Mouse (Mus musculus) embryonic facial prominence, embryonic 15.5 days (tissue): ENCODE data around the gene Exoc6. TPM values are rescaled to one million over a fixed set of nuclear protein-coding genes. Genes with fewer than 3 reads are reported as not detected.
"Not testable (repeated sequence)": the region's sequence is repeated elsewhere in the genome, so short reads cannot be mapped to it uniquely, and the experiment has no call there.

Experiments used
- ATAC-seq: fragments of 200-750 bp; cut with Nextera tagmentation; 2 replicates; pipeline ENCODE4 v1.8.0; 2017; ENCODE audit warnings: low read depth, moderate TSS enrichment; ENCODE audit not compliant: insufficient number of reproducible peaks, low FRiP score, low TSS enrichment
- H3K27ac ChIP-seq: fragments of 300-500 bp; sonication (generic); replicated peaks from 2 replicates; pipeline ENCODE4 v1.5.1; 2015; ENCODE audit warnings: mild to moderate bottlenecking, inconsistent platforms
- H3K27me3 ChIP-seq: fragments of 300-500 bp; sonication (generic); 2 replicates; pipeline ENCODE4 v1.6.1; 2015; ENCODE audit warnings: inconsistent platforms
- H3K36me3 ChIP-seq: fragments of 300-500 bp; sonication (generic); 2 replicates; pipeline ENCODE4 v1.6.1; 2015; ENCODE audit warnings: mild to moderate bottlenecking, inconsistent platforms
- H3K4me1 ChIP-seq: fragments of 300-500 bp; sonication (generic); 2 replicates; pipeline ENCODE4 v1.6.1; 2015; ENCODE audit warnings: inconsistent platforms
- H3K4me2 ChIP-seq: fragments of 300-500 bp; sonication (generic); replicated peaks from 2 replicates; pipeline ENCODE4 v1.6.1; 2015; ENCODE audit warnings: mild to moderate bottlenecking, inconsistent platforms
- H3K4me3 ChIP-seq: fragments of 300-500 bp; sonication (generic); replicated peaks from 2 replicates; pipeline ENCODE4 v1.5.1; 2015; ENCODE audit warnings: mild to moderate bottlenecking, inconsistent platforms
- H3K9ac ChIP-seq: fragments of 300-500 bp; sonication (generic); 2 replicates; pipeline ENCODE4 v1.6.1; 2015; ENCODE audit warnings: inconsistent platforms
- H3K9me3 ChIP-seq: fragments of 300-500 bp; sonication (generic); replicated peaks from 2 replicates; pipeline ENCODE4 v1.6.1; 2016; ENCODE audit warnings: inconsistent platforms
- WGBS: fragments of 180-500 bp; shearing (Covaris S2); methylation state at CpG from one replicate; pipeline ENCODE4 v1.1.7; 2015; 5-methylcytosine and 5-hydroxymethylcytosine counted together
- polyA plus RNA-seq: library from polyadenylated mRNA; unstranded; fragments of >200 nt; fragmentation: Nextera tagmentation; extraction: Ambion mirVana; gene quantifications from 2 replicates; pipeline ENCODE4 v1.2.1, GENCODE M21; 2015

Exoc6 gene
- polyA plus RNA-seq, 1 experiment from 2014 or later, result 7.8 TPM

- no peaks in the 10 kb centered on the region for H3K36me3 ChIP-seq
- no peak overlapping the region for H3K4me3 ChIP-seq
- no peak for ATAC-seq
- no peak overlapping the region for H3K9ac ChIP-seq
- WGBS, result 55% methylated on average over 13 of the region's 13 CpGs
- H3K4me2 ChIP-seq, result no peak overlapping the region
- no peak overlapping the region for H3K27ac ChIP-seq
- no peaks in the 10 kb centered on the region for H3K4me1 ChIP-seq
- no peaks in the 10 kb centered on the region for H3K9me3 ChIP-seq
- peaks cover 14% of the 10 kb centered on the region; the same call in 1 of the 2 replicates for H3K27me3 ChIP-seq
These were observed 6.5 kb upstream of the Exoc6 start for GRCm38 (mm10) chr19:37543537-37544326.

DNA sequence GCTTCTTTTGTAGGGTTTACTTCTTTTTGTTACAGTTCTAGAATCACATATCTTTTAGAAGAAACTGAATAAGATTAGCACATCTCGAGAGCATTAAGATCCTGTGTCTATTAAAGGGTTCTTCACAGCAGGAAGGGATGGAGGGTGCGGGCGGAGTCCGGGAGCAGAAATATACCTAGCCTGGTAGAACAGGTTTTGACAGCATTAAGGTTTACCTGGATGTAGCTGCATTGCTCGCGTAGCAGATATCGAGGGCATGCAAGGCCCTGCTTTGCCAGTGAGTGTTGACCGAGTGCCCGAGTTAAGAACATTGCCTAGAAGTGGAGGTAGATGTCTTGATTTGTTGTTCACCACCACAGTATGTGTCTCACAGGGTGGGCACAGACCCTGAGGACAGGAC lies 5.7 kb upstream of the Exoc6 start:
- Histone ChIP-seq H3K9ac (no peak overlapping the region), H3K27me3 (peaks cover 15% of the 10 kb centered on the region; the same call in 1 of the 2 replicates), H3K4me3 (no peak overlapping the region), H3K36me3 (no peaks in the 10 kb centered on the region), H3K9me3 (no peaks in the 10 kb centered on the region), H3K4me2 (no peak overlapping the region), H3K27ac (no peak overlapping the region), H3K4me1 (no peaks in the 10 kb centered on the region)
- no peak for ATAC-seq
- 77% methylated on average over 9 of the region's 9 CpGs for WGBS

DNA sequence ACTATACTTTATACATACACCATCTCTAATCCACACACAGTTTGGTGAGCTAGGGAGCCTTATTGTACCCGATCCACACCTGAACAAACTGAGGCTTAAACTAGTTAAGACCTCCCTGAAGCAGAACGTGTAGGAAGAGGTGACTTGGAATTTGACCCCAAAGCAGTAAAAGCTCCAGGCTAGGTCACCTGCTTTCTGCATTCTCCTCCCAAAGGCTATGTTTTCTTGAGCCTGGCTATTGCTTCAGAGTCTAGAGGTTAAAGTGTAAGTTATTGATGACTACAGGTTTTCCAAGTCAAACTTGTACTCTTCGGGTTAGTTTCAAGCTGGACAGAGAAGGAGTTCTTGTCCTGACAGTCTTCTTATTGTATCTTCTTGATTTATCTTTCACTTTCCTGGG lies 5.0 kb upstream of the Exoc6 start:
- Histone ChIP-seq H3K27ac (no peak overlapping the region), H3K4me3 (no peak overlapping the region), H3K9me3 (no peaks in the 10 kb centered on the region), H3K27me3 (peaks cover 15% of the 10 kb centered on the region; the same call in 1 of the 2 replicates), H3K4me1 (peaks cover 3% of the 10 kb centered on the region; the same call in 1 of the 2 replicates), H3K36me3 (no peaks in the 10 kb centered on the region), H3K4me2 (no peak overlapping the region), H3K9ac (no peak overlapping the region)
- WGBS, result 64% methylated on average over 3 of the region's 3 CpGs
- no peak for ATAC-seq

DNA sequence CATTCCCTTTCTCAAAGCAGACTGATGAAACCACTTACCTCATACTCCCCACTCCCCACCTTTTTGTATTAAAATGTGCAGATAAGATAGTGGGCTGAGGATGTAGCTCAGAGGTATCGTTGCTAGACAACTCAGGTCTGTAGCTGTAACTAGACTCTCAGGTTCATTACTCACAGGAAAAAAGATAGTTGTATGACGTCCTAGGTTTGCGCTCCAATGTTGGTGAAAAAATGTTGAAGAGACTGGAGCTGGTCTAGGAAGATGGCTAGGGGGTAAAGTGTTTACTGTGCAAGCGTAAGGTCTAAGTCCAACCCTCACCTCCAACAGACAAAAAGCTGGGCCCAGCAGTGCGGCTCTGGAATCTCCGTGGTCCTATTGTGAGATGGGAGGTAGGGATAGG lies 4.5 kb upstream of the Exoc6 start:
- no peaks in the 10 kb centered on the region for H3K9me3 ChIP-seq
- H3K9ac ChIP-seq, result no peak overlapping the region
- no peak overlapping the region for H3K27ac ChIP-seq
- peaks cover 5% of the 10 kb centered on the region for H3K4me1 ChIP-seq
- H3K27me3 ChIP-seq, result peaks cover 15% of the 10 kb centered on the region; the same call in 1 of the 2 replicates
- no peaks in the 10 kb centered on the region for H3K36me3 ChIP-seq
- ATAC-seq, result no peak
- no peak overlapping the region for H3K4me3 ChIP-seq
- WGBS, result 90% methylated on average over 6 of the region's 6 CpGs
- H3K4me2 ChIP-seq, result no peak overlapping the region

- H3K9me3 ChIP-seq, result no peaks in the 10 kb centered on the region
- H3K4me3 ChIP-seq, result no peak overlapping the region
- no peak for ATAC-seq
- WGBS, result 71% methylated on average over 4 of the region's 4 CpGs
- H3K4me2 ChIP-seq, result no peak overlapping the region
- H3K4me1 ChIP-seq, result peaks cover 8% of the 10 kb centered on the region
- H3K9ac ChIP-seq, result no peak overlapping the region
- H3K27me3 ChIP-seq, result peaks cover 15% of the 10 kb centered on the region; the same call in 1 of the 2 replicates
- H3K27ac ChIP-seq, result no peak overlapping the region
- H3K36me3 ChIP-seq, result no peaks in the 10 kb centered on the region
These were observed 3.4 kb upstream of the Exoc6 start for GRCm38 (mm10) chr19:37546776-37547175.

DNA sequence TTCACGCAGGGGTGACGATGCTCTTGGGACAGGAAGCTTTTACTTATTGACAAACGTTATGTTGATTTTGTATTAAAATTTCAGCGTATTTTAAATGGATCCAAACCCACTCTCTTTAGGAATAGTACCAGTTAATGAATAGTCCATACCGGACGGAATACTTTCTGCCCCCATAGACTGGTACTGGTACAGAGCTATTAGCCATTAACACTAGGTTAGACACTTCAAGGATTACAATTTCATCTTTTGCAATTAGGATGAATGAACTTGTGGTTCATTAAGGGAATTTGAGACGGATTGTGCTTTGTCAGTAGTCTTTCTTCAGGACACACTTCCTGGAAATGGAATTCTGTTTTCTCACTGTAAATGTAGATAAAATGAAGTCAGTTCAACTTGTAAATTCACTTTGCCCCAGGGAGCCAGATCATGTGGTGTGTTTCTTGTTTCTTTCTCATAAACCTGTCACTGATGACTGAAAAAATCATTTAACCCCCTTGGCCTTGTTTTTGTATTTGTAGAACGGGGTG lies 885 bp downstream of the Exoc6 start:
- WGBS, result 15% methylated on average over 8 of the region's 8 CpGs
- no peak overlapping the region for H3K27ac ChIP-seq
- H3K9me3 ChIP-seq, result no peaks in the 10 kb centered on the region
- H3K4me1 ChIP-seq, result peaks cover 8% of the 10 kb centered on the region
- ATAC-seq, result no peak
- H3K9ac ChIP-seq, result no peak overlapping the region
- H3K4me3 ChIP-seq, result peak overlapping the region; percentile 61
- peak overlapping the region; percentile 100 for H3K4me2 ChIP-seq
- no peaks in the 10 kb centered on the region for H3K36me3 ChIP-seq
- peaks cover 18% of the 10 kb centered on the region; the same call in 1 of the 2 replicates for H3K27me3 ChIP-seq

DNA sequence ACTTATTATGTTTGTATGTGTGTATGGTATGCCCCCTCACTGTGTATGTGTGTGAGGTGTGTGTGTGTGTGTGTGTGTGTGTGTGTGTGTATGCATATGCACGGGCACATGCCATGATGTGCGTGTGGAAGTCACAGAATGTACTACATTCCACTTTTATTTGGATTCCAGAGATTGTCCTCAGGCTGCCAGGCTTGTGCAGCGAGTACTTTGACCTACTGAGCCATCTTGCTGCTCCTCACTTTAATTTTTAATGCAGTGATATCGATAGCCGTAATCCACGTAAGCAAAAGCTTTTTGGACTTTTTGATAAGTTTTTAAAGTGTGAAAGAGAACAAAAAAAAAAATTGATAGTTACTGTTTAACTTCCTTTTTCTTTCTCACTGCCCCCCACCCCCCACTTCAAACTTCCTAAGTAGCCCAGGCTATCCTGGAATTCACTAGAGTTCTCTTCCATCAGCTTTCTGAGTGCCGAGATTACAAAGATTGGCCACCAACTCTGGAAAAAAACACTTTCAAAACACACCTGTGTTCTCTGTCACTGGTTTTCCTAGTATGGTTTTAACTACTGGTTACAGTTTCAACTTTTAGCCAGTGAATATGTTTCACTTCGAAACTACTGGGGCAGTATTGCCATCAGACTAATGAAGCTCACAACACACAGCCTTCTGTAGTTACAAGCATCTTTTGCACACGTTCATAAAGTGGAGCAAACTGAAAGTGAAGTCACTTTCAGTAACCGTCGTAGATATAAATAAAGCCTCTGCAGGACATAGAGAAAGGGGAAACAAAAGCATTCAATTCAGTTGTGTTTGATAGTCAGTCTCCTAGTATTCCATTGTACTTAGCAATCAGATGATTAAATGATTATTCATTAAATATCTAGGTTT lies 3.4 kb downstream of the Exoc6 start:
- Histone ChIP-seq H3K36me3 (no peaks in the 10 kb centered on the region), H3K27ac (no peak overlapping the region), H3K27me3 (0 out of 2 replicates have a peak, but pooled peaks cover 5% of the 10 kb centered on the region), H3K4me3 (no peak overlapping the region), H3K4me2 (no peak overlapping the region), H3K4me1 (peaks cover 8% of the 10 kb centered on the region), H3K9me3 (no peaks in the 10 kb centered on the region), H3K9ac (no peak overlapping the region)
- 84% methylated on average over 11 of the region's 11 CpGs for WGBS
- no peak for ATAC-seq

GRCm38 (mm10) chr19:37554266-37554650 lies 4.0 kb downstream of the Exoc6 start:
- H3K4me2 ChIP-seq, ATAC-seq, H3K36me3 ChIP-seq, H3K9ac ChIP-seq, H3K4me1 ChIP-seq, H3K27me3 ChIP-seq, H3K9me3 ChIP-seq, H3K27ac ChIP-seq, H3K4me3 ChIP-seq: not testable (repeated sequence)
- 82% methylated on average over 5 of the region's 5 CpGs for WGBS

DNA sequence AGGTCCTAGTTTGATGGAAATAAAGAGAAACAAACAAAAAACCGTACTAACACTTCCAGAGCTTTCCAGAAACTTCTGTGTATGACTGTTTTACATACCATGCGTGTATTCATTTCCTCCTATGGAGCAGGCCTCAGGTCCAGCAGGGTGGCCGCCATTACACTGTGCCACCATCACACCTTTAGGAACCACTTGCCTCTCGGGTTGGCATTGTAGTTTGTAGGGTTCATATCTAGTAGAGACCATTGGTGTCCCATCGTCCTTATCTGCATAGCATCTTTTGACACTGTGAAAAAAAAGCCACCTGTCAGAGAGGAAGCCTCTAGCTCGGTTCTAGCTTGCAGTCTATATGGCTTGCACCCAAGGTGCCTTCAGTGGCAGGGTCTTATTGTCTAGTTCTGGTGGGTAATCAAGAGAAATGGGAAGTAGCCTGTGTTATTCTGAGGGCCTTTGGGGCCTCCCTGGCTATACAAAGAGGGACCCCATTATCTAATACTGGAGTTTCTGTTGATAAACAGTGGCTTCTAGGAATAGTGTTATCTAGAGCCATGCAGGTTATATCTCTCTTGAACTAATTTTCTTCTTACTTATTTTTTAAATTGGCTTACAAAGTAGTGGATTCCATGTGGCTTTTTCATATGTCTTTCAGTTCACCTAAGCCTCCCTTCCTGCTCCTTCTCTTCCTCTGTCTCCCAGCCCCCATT lies 5.8 kb downstream of the Exoc6 start:
- WGBS, result 83% methylated on average over 6 of the region's 6 CpGs
- H3K4me3 ChIP-seq, result no peak overlapping the region
- H3K9ac ChIP-seq, result no peak overlapping the region
- no peak for ATAC-seq
- no peak overlapping the region for H3K4me2 ChIP-seq
- no peak overlapping the region for H3K27ac ChIP-seq
- no peaks in the 10 kb centered on the region for H3K9me3 ChIP-seq
- H3K27me3 ChIP-seq, result 0 out of 2 replicates have a peak, but pooled peaks cover 3% of the 10 kb centered on the region
- H3K4me1 ChIP-seq, result peaks cover 8% of the 10 kb centered on the region
- H3K36me3 ChIP-seq, result no peaks in the 10 kb centered on the region

DNA sequence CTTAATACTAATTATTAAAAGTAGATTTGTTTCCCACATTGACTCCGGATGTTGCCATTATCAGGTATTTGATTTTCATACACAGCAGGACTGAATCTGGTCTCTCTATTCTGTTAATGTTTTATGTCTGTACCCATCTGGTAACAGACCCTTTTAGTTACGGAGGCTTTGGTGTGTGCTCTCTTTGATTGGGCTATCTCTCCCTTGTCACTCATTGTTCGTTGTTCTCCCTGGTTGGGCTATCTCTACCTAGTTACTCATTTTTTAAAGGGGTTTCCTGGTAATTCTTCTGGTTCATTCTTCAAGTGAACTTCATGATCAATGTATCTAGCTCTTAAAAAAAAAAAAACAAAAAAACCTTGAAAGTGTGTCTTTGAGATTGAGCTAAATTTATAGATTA lies 7.7 kb downstream of the Exoc6 start:
- Histone ChIP-seq H3K27me3 (0 out of 2 replicates have a peak, but pooled peaks cover under 1% of the 10 kb centered on the region), H3K36me3 (no peaks in the 10 kb centered on the region), H3K9me3 (no peaks in the 10 kb centered on the region), H3K4me2 (no peak overlapping the region), H3K4me3 (no peak overlapping the region), H3K27ac (no peak overlapping the region), H3K4me1 (peaks cover 8% of the 10 kb centered on the region), H3K9ac (no peak overlapping the region)
- no peak for ATAC-seq
- whole genome bisulfite sequencing, result 71% methylated on average over 3 of the region's 3 CpGs
